Mouse (Mus musculus) erythroblast, embryonic 14.5 days (primary cell): Measurements from ENCODE around the gene Nek6.

Source experiments
- GATA1 ChIP-seq: IDR thresholded peaks from 2 replicates; pipeline ENCODE4 v1.6.1; 2012; ENCODE audit warnings: low read length, inconsistent platforms, mixed read lengths
- TAL1 ChIP-seq: IDR thresholded peaks from 3 replicates; pipeline ENCODE4 v1.6.1; 2012; ENCODE audit warnings: low read length, inconsistent platforms, mixed read lengths

GRCm38 (mm10) chr2:38541570-38541969 is 30.1 kb downstream of the Nek6 start:
- TF ChIP-seq GATA1 = no peak
- no peak for TF ChIP-seq TAL1
